Mouse (Mus musculus): ENCODE data around the gene Tnfrsf25. TPM values are rescaled to one million over a fixed set of nuclear protein-coding genes. Genes with fewer than 3 reads are reported as not detected.
A peak's percentile ranks its signal among the peaks of the same experiment; 100 is the strongest.

Gene Tnfrsf25
- polyA plus RNA-seq, 1 experiment, result 0.37 TPM

DNA sequence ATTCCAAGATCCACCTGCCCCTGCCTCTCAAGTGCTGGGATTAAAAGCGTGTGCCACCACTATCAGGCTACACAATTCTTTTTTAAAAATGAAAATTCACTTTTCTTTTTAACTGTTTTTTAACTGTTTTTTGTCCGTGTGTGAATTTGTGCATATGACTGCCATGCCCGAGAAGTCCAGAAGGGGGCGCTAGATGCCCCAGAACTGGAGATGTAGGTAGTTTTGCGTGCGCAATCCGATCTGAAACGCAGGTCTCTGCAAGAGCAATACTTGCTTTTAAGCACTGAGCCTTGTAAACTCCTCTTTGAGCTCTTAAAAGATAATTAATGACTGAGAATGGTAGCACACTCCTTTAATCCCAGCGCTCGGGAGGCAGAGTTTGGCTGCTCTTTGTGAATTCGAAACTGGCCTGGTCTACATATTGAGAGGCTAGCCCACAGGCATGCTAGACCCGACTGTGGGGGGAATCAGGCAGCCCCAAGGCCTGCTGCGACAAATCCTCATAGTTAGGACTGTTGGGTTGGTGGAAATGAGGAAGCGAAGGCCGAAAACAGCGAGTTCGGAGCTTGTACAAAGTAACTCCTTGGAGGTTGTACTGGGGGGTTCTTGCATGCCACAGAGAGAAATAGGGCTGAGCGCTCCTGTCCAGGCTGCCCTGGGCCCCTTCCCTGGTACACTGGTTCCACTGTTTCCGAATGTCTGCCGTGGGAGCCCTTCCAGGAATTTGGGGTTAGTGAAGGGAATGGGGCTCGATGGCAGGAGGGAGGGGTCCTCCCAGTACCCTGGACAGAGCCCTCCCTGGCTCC, 42.2 kb downstream of the Tnfrsf25 start:
- Histone ChIP-seq H3K9me3 (ENCODE audit: control insufficient read depth, low read length) (peaks cover 5% of the 10 kb centered on the region; the same call in 1 of the 2 replicates), H3K4me3 (replicated peaks) (peak overlapping the region; percentile 35), H3K27me3 (ENCODE audit: control insufficient read depth) (peaks cover 71% of the 10 kb centered on the region), H3K36me3 (ENCODE audit: control insufficient read depth) (no peaks in the 10 kb centered on the region), H3K4me1 (ENCODE audit: control insufficient read depth) (peaks cover 29% of the 10 kb centered on the region)
- no peak for TF ChIP-seq GATA1 (IDR thresholded peaks at IDR 0.05; ENCODE audit: low read length)
- no peak for TF ChIP-seq TAL1 (IDR thresholded peaks at IDR 0.05; ENCODE audit: low read length)

DNA sequence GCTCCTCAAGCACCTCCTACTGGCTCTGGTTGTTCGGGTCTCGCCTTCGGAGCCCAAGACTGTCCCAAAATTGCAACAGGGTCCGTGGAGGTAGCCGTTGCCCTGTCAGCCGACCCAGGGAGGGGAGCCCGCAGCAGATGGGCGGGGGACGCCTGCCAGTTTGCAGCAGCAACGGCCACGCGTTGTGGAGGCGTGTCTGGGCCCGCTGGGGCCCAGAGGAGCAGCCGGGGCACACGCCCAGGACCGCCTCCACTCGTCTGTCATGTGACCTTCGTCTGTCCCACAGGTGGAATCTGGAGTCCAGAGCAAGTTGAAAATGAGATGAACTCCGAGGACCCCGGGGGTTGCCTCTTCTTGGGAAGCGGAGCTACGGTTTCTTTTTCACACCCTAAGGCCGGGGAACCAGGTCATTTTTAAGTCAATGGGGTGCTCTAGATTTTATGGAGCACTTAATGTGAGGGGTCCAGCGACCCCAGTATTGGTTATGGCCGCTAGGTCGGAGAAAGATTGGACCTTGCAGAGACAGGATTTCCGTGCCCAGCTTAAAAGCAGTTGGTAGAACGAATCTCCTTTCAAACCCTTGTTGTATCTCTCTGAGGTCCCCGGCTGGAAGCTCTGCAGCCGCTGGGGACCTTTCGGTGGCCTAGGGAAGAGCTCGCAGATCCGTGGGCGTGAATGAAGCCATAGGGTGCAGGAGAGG, 43.0 kb downstream of the Tnfrsf25 start, which contains the start of gene Hes2:
Gene Hes2, plus strand, starts transcription at position 283 of the 700 bp plus-strand sequence.
- Histone ChIP-seq H3K4me3 (replicated peaks) (peak within 1 kb of the TSS; percentile 35), H3K9me3 (ENCODE audit: control insufficient read depth, low read length) (peaks cover 8% of the 10 kb centered on the region; the same call in 1 of the 2 replicates), H3K4me1 (ENCODE audit: control insufficient read depth) (peaks cover 24% of the 10 kb centered on the region), H3K36me3 (ENCODE audit: control insufficient read depth) (no peaks in the 10 kb centered on the region), H3K27me3 (ENCODE audit: control insufficient read depth) (peaks cover 64% of the 10 kb centered on the region)
- TF ChIP-seq TAL1 (IDR thresholded peaks at IDR 0.05; ENCODE audit: low read length) (no peak), GATA1 (IDR thresholded peaks at IDR 0.05; ENCODE audit: low read length) (no peak)

DNA sequence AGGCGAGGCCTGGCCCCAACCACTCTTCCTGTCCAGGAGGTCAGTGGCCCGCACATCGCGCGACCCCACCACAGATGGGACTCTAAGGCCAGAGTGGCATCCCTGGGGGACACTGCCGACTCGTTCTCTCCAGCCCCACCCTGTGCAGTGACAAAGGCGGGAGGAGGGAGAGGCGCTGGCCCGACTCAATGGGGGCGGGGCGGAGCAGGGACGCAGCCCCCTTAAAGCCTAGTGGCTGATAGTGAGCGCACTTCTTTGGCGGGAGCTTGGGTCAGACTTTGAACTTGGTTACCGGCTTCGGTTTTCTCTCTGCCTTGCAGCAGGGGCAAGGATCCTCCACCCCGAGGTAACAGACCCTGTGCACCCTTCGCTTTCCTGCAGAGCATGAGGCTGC, 43.5 kb downstream of the Tnfrsf25 start:
- Histone ChIP-seq H3K9me3 (ENCODE audit: control insufficient read depth, low read length) (peaks cover 8% of the 10 kb centered on the region; the same call in 1 of the 2 replicates), H3K36me3 (ENCODE audit: control insufficient read depth) (no peaks in the 10 kb centered on the region), H3K27me3 (ENCODE audit: control insufficient read depth) (peaks cover 61% of the 10 kb centered on the region), H3K4me3 (replicated peaks) (no peak overlapping the region), H3K4me1 (ENCODE audit: control insufficient read depth) (peaks cover 19% of the 10 kb centered on the region)
- no peak for TF ChIP-seq GATA1 (IDR thresholded peaks at IDR 0.05; ENCODE audit: low read length)
- TF ChIP-seq TAL1 (IDR thresholded peaks at IDR 0.05; ENCODE audit: low read length), result no peak

DNA sequence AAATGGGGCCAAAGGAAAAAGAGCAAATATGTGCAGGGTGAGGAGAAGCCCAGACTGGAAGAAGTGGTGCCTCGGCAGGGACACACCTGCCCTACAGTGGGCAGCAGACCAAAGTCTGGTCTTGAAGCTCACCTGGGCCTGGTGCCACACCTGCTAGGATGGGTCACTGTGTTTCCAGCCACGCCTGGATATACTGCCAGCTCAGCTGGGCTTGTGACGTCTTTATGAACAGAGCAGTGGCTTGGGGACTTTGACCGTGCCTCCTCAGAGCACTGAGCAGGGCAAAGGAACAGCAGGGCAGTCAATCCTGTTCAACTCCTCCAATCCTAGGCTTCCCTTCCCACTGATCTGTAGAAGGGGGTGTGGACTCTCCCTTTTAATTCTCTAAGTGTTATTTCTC, 45.0 kb downstream of the Tnfrsf25 start:
- TF ChIP-seq GATA1 (IDR thresholded peaks at IDR 0.05; ENCODE audit: low read length), result no peak
- no peak for TF ChIP-seq TAL1 (IDR thresholded peaks at IDR 0.05; ENCODE audit: low read length)
- Histone ChIP-seq H3K9me3 (ENCODE audit: control insufficient read depth, low read length) (peaks cover 8% of the 10 kb centered on the region; the same call in 1 of the 2 replicates), H3K4me3 (replicated peaks) (no peak overlapping the region), H3K27me3 (ENCODE audit: control insufficient read depth) (peaks cover 62% of the 10 kb centered on the region), H3K36me3 (ENCODE audit: control insufficient read depth) (no peaks in the 10 kb centered on the region), H3K4me1 (ENCODE audit: control insufficient read depth) (peaks cover 22% of the 10 kb centered on the region)

DNA sequence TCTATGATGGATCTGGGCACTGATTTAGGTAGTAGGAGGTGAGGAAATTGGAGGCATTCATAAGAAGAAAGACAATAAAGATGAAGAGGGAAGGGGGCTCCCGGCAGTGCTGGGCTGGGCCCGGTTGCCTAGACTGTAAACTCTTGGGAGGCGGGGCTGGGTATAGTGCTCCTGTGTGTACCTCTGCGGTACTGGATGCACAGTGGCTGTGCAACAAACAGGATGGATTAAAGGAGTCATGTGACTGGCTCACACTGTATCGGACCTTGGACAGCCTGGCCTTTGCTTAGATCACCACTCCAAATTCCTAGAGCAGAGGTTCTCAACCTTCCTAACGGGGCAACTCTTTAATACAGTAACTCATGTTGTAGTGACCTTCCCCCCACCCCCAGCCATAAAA, 45.9 kb downstream of the Tnfrsf25 start:
- peaks cover 8% of the 10 kb centered on the region; the same call in 1 of the 2 replicates for H3K9me3 ChIP-seq (ENCODE audit: control insufficient read depth, low read length)
- peaks cover 63% of the 10 kb centered on the region for H3K27me3 ChIP-seq (ENCODE audit: control insufficient read depth)
- no peak overlapping the region for H3K4me3 ChIP-seq (replicated peaks)
- peaks cover 22% of the 10 kb centered on the region for H3K4me1 ChIP-seq (ENCODE audit: control insufficient read depth)
- no peak for TF ChIP-seq GATA1 (IDR thresholded peaks at IDR 0.05; ENCODE audit: low read length)
- TF ChIP-seq TAL1 (IDR thresholded peaks at IDR 0.05; ENCODE audit: low read length), result no peak
- no peaks in the 10 kb centered on the region for H3K36me3 ChIP-seq (ENCODE audit: control insufficient read depth)

DNA sequence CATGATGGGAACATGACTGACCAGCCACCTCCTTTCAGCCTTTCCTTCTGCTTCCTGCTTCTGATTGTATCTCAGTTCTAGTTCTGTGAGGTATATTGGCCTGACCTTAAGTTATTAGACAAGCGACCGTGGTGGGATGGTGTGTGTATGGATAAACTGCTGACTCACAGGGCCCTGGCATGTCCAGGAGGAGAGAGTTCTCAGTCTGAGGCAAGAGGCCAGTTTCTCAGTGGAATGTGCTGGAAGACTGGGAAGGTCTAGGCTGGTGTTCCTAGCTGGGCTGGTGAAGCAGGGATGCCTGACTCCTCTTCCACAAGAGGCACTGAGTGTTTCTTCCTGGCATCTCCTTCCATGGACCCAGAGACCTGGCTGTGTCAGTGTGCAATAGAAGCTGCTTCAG, 47.0 kb downstream of the Tnfrsf25 start:
- Histone ChIP-seq H3K9me3 (ENCODE audit: control insufficient read depth, low read length) (peaks cover 8% of the 10 kb centered on the region; the same call in 1 of the 2 replicates), H3K4me1 (ENCODE audit: control insufficient read depth) (peaks cover 22% of the 10 kb centered on the region)

DNA sequence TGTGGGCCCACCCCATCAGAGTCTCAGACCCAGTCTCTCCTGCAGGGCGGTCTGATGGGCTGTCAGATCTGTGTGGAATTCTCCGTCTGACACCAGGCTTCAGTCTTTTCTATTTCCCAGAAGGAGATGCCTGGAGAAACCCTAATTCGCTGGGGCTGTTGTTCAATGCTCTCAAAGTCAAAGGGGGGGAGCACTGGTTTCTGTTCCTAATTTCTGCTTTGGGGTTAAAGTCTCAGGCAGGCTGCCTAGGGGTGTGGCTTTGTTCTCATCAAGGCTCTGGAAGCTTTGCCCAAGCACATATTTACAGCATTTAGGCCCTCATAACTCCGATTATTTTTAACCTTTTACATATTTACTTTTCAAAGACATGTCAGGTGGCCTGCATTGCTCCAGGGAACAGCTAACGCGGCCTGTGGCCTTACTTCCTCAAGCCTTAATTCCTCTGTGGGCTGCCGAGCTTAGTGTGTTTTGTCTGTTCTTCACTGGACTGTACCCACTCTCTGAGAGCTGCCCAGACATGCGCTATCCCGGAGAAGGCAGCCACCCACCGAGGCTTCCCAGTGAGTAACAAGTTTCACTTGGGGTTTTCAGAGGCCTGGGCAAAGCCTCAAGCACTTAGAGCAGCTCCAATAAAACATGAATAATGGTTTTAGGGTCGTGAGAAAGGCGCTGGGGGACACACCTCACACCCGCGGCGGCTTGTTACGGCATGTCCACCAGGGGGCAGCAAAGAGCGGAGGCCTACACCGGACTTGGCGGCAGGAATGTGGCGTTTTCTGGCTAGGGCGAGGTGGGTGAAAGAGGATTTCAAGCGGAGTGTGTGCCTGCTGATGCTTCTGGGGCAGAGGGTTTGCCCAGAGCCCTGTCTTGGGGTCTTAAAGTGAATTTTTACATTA, 49.5 kb downstream of the Tnfrsf25 start:
- Histone ChIP-seq H3K4me3 (replicated peaks) (no peak overlapping the region), H3K9me3 (ENCODE audit: control insufficient read depth, low read length) (peaks cover 2% of the 10 kb centered on the region; the same call in 1 of the 2 replicates), H3K27me3 (ENCODE audit: control insufficient read depth) (peaks cover 41% of the 10 kb centered on the region), H3K36me3 (ENCODE audit: control insufficient read depth) (no peaks in the 10 kb centered on the region), H3K4me1 (ENCODE audit: control insufficient read depth) (peaks cover 4% of the 10 kb centered on the region; the same call in 1 of the 2 replicates)
- TF ChIP-seq TAL1 (IDR thresholded peaks at IDR 0.05; ENCODE audit: low read length) (no peak), GATA1 (IDR thresholded peaks at IDR 0.05; ENCODE audit: low read length) (no peak)

More for the DNA sequence above, 47.0 kb downstream of the Tnfrsf25 start:
- H3K36me3 ChIP-seq (ENCODE audit: control insufficient read depth), result no peaks in the 10 kb centered on the region
- H3K4me3 ChIP-seq (replicated peaks), result no peak overlapping the region
- H3K27me3 ChIP-seq (ENCODE audit: control insufficient read depth), result peaks cover 55% of the 10 kb centered on the region
- TF ChIP-seq TAL1 (IDR thresholded peaks at IDR 0.05; ENCODE audit: low read length) (no peak), GATA1 (IDR thresholded peaks at IDR 0.05; ENCODE audit: low read length) (no peak)

DNA sequence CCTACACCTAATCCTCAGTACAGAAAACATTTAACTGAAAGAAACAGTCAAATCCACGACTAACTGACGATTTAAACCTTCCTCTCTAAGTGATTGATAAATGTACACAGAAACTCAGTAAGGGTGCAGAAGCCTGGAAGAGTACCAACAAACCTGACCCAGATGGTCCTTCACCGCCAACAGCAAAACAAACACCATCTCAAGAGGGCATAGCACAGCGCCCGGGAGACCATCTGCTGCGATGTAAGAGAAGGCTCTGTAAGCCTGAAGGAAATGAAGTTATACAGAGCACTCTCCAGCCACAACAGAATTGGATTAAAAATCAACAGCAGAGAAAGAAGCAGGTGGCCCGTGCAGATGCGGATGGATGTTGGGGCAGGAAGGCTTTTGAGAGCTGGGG, 52.3 kb downstream of the Tnfrsf25 start:
- H3K27me3 ChIP-seq (ENCODE audit: control insufficient read depth), result peaks cover 25% of the 10 kb centered on the region
- H3K4me1 ChIP-seq (ENCODE audit: control insufficient read depth), result peaks cover 4% of the 10 kb centered on the region; the same call in 1 of the 2 replicates
- H3K9me3 ChIP-seq (ENCODE audit: control insufficient read depth, low read length), result peaks cover 5% of the 10 kb centered on the region
- H3K4me3 ChIP-seq (replicated peaks), result no peak overlapping the region
- H3K36me3 ChIP-seq (ENCODE audit: control insufficient read depth), result no peaks in the 10 kb centered on the region
- no peak for TF ChIP-seq GATA1 (IDR thresholded peaks at IDR 0.05; ENCODE audit: low read length)
- no peak for TF ChIP-seq TAL1 (IDR thresholded peaks at IDR 0.05; ENCODE audit: low read length)

Measured in erythroblast, embryonic 14.5 days (primary cell).